Mouse (Mus musculus) cortical plate, adult 2 months (tissue): ENCODE results near the gene Stx5a. TPM values are rescaled to one million over a fixed set of nuclear protein-coding genes. Genes with fewer than 3 reads are reported as not detected.
"Not testable (repeated sequence)": the region's sequence is repeated elsewhere in the genome, so short reads cannot be mapped to it uniquely, and the experiment has no call there.

ENCODE experiments used
- H3K27ac ChIP-seq: fragments of 200-500 bp; 2 replicates; pipeline ENCODE4 v1.5.1; 2012; ENCODE audit warnings: low read length, control low read depth, inconsistent platforms; ENCODE audit not compliant: insufficient read depth
- H3K4me1 ChIP-seq: fragments of 200-500 bp; 2 replicates; pipeline ENCODE4 v1.6.1; 2011; ENCODE audit warnings: low read length; ENCODE audit not compliant: control insufficient read depth, insufficient read depth
- H3K4me3 ChIP-seq: fragments of 200-500 bp; 2 replicates; pipeline ENCODE4 v1.5.1; 2011; ENCODE audit warnings: mild to moderate bottlenecking, low read length, control low read depth; ENCODE audit not compliant: insufficient read depth
- CTCF ChIP-seq: fragments of 200-500 bp; IDR thresholded peaks from 2 replicates; pipeline ENCODE4 v1.5.1; 2011; ENCODE audit warnings: mild to moderate bottlenecking, control low read depth, low read length; ENCODE audit not compliant: insufficient read depth; ENCODE audit errors: extremely low read depth
- POLR2A ChIP-seq: fragments of 200-500 bp; IDR thresholded peaks from 2 replicates; pipeline ENCODE4 v1.6.1; 2011; ENCODE audit warnings: mild to moderate bottlenecking, low read length, control low read depth; ENCODE audit not compliant: insufficient read depth; ENCODE audit errors: extremely low read depth
- polyA plus RNA-seq: library from polyadenylated mRNA; depleted of rRNA; stranded (reverse); fragments of >200 nt; gene quantifications from 2 replicates; pipeline ENCODE4 v1.2.3, GENCODE M21; 2012

The Stx5a gene
- polyA plus RNA-seq, 1 experiment, result 106 TPM

- Histone ChIP-seq H3K4me1 (0 out of 2 replicates have a peak, but pooled peaks cover 2% of the 10 kb centered on the region), H3K4me3 (peak overlapping the region; percentile 86), H3K27ac (peak overlapping the region; percentile 6; the same call in 1 of the 2 replicates)
- TF ChIP-seq CTCF, result no peak
- no peak for TF ChIP-seq POLR2A
Measured at GRCm38 (mm10) chr19:8723574-8724346, 17.5 kb upstream of the Stx5a start.

GRCm38 (mm10) chr19:8724392-8724791, 16.8 kb upstream of the Stx5a start:
- TF ChIP-seq POLR2A, result no peak
- no peak for TF ChIP-seq CTCF
- 0 out of 2 replicates have a peak, but pooled peaks cover 2% of the 10 kb centered on the region for H3K4me1 ChIP-seq
- H3K27ac ChIP-seq, result no peak overlapping the region

GRCm38 (mm10) chr19:8725081-8725613, 16.1 kb upstream of the Stx5a start:
- no peak for TF ChIP-seq CTCF
- TF ChIP-seq POLR2A, result no peak
- Histone ChIP-seq H3K4me3 (no peak overlapping the region; the same call in 1 of the 2 replicates), H3K4me1 (0 out of 2 replicates have a peak, but pooled peaks cover 2% of the 10 kb centered on the region), H3K27ac (no peak overlapping the region)

More at GRCm38 (mm10) chr19:8724392-8724791, 16.8 kb upstream of the Stx5a start:
- peak overlapping the region; percentile 86; the same call in 1 of the 2 replicates for H3K4me3 ChIP-seq

GRCm38 (mm10) chr19:8726609-8727390, 14.4 kb upstream of the Stx5a start:
- TF ChIP-seq CTCF, result no peak
- no peak for TF ChIP-seq POLR2A
- H3K4me1 ChIP-seq, result no peaks in the 10 kb centered on the region
- no peak overlapping the region for H3K4me3 ChIP-seq
- H3K27ac ChIP-seq, result no peak overlapping the region

GRCm38 (mm10) chr19:8727495-8728114, 13.6 kb upstream of the Stx5a start:
- H3K4me1 ChIP-seq, result no peaks in the 10 kb centered on the region
- no peak overlapping the region for H3K27ac ChIP-seq
- TF ChIP-seq POLR2A (no peak), CTCF (no peak)
- no peak overlapping the region for H3K4me3 ChIP-seq

- not testable (repeated sequence) for H3K4me1 ChIP-seq, H3K27ac ChIP-seq, H3K4me3 ChIP-seq
Measured at GRCm38 (mm10) chr19:8728335-8729099, 12.7 kb upstream of the Stx5a start.

GRCm38 (mm10) chr19:8734334-8734733, 6.9 kb upstream of the Stx5a start:
- Histone ChIP-seq H3K4me1 (no peaks in the 10 kb centered on the region), H3K27ac (no peak overlapping the region), H3K4me3 (no peak overlapping the region)
- TF ChIP-seq CTCF (no peak), POLR2A (no peak)

GRCm38 (mm10) chr19:8735389-8736159, 5.6 kb upstream of the Stx5a start, which contains the start of gene Wdr74:
Wdr74 (plus strand) TSS chr19:8735827.
- peak; percentile 89 for TF ChIP-seq POLR2A
- no peak for TF ChIP-seq CTCF
- Histone ChIP-seq H3K4me3 (peak within 1 kb of the TSS; percentile 93), H3K27ac (no peak within 1 kb of the TSS), H3K4me1 (no peaks in the 10 kb centered on the region)
